Mouse (Mus musculus): ENCODE data around the gene Phc2. TPM values are rescaled to one million over a fixed set of nuclear protein-coding genes. Genes with fewer than 3 reads are reported as not detected.

Phc2 gene
- polyA plus RNA-seq, 1 experiment, result 100 TPM

- H3ac ChIP-seq (ENCODE audit: control insufficient read depth, insufficient read length), result no peak overlapping the region
- H3K4me2 ChIP-seq (ENCODE audit: low read depth), result no peak overlapping the region
- TF ChIP-seq POLR2AphosphoS2 (IDR thresholded peaks at IDR 0.05; ENCODE audit: insufficient read length, low read depth), result no peak
- no peak for TF ChIP-seq USF1 (IDR thresholded peaks at IDR 0.05; ENCODE audit: low read depth)
- no peak for TF ChIP-seq REST (IDR thresholded peaks at IDR 0.05; ENCODE audit: insufficient read depth, insufficient read length)
- TF ChIP-seq MAX (IDR thresholded peaks at IDR 0.05; ENCODE audit: low read depth), result no peak
- no peaks in the 10 kb centered on the region for H3K36me3 ChIP-seq (ENCODE audit: control insufficient read depth, insufficient read depth)
- no peaks in the 10 kb centered on the region for H3K79me2 ChIP-seq (ENCODE audit: control insufficient read depth, insufficient read depth)
- H3K27me3 ChIP-seq (ENCODE audit: control insufficient read depth, insufficient read depth, insufficient read length), result no peaks in the 10 kb centered on the region
- no peak overlapping the region for H3K4me3 ChIP-seq
These were observed 141.1 kb downstream of the Phc2 start for GRCm38 (mm10) chr4:128795596-128795995.

- H3ac ChIP-seq (ENCODE audit: control insufficient read depth, insufficient read length), result no peak overlapping the region
- no peaks in the 10 kb centered on the region for H3K36me3 ChIP-seq (ENCODE audit: control insufficient read depth, insufficient read depth)
- H3K27me3 ChIP-seq (ENCODE audit: control insufficient read depth, insufficient read depth, insufficient read length), result no peaks in the 10 kb centered on the region
- no peak overlapping the region for H3K4me2 ChIP-seq (ENCODE audit: low read depth)
- no peak overlapping the region for H3K4me3 ChIP-seq
- TF ChIP-seq MAX (IDR thresholded peaks at IDR 0.05; ENCODE audit: low read depth) (no peak), REST (IDR thresholded peaks at IDR 0.05; ENCODE audit: insufficient read depth, insufficient read length) (no peak), E2F4 (IDR thresholded peaks at IDR 0.05; ENCODE audit: insufficient read depth) (no peak), CEBPB (IDR thresholded peaks at IDR 0.05; ENCODE audit: insufficient read depth, poor library complexity, severe bottlenecking) (no peak), SRF (IDR thresholded peaks at IDR 0.05; ENCODE audit: control insufficient read depth, insufficient read length, low read depth) (no peak), POLR2AphosphoS2 (IDR thresholded peaks at IDR 0.05; ENCODE audit: insufficient read length, low read depth) (no peak), POLR2A (IDR thresholded peaks at IDR 0.05; ENCODE audit: insufficient read length, low read depth) (no peak), MYOG (IDR thresholded peaks at IDR 0.05; ENCODE audit: control insufficient read depth in 1 of 3, insufficient read depth in 1 of 3, insufficient read length in 2 of 3, low read depth in 2 of 3) (no peak), TCF12 (IDR thresholded peaks at IDR 0.05; ENCODE audit: insufficient read depth, poor library complexity, severe bottlenecking) (no peak), TCF3 (IDR thresholded peaks at IDR 0.05; ENCODE audit: insufficient read length, low read depth) (no peak), USF1 (IDR thresholded peaks at IDR 0.05; ENCODE audit: low read depth) (no peak), MYOD1 (IDR thresholded peaks at IDR 0.05; ENCODE audit: control insufficient read depth in 1 of 3, insufficient read length in 2 of 3, low read depth in 2 of 3) (no peak)
- H3K79me2 ChIP-seq (ENCODE audit: control insufficient read depth, insufficient read depth), result peaks cover 3% of the 10 kb centered on the region
These were observed 142.3 kb downstream of the Phc2 start for GRCm38 (mm10) chr4:128796788-128797187.

- peaks cover 17% of the 10 kb centered on the region for H3K79me2 ChIP-seq (ENCODE audit: control insufficient read depth, insufficient read depth)
- no peak overlapping the region for H3K4me2 ChIP-seq (ENCODE audit: low read depth)
- TF ChIP-seq CEBPB (IDR thresholded peaks at IDR 0.05; ENCODE audit: insufficient read depth, poor library complexity, severe bottlenecking) (no peak), USF1 (IDR thresholded peaks at IDR 0.05; ENCODE audit: low read depth) (no peak), TCF12 (IDR thresholded peaks at IDR 0.05; ENCODE audit: insufficient read depth, poor library complexity, severe bottlenecking) (no peak), MYOG (IDR thresholded peaks at IDR 0.05; ENCODE audit: control insufficient read depth in 1 of 3, insufficient read depth in 1 of 3, insufficient read length in 2 of 3, low read depth in 2 of 3) (no peak), MYOD1 (IDR thresholded peaks at IDR 0.05; ENCODE audit: control insufficient read depth in 1 of 3, insufficient read length in 2 of 3, low read depth in 2 of 3) (no peak), E2F4 (IDR thresholded peaks at IDR 0.05; ENCODE audit: insufficient read depth) (no peak), TCF3 (IDR thresholded peaks at IDR 0.05; ENCODE audit: insufficient read length, low read depth) (no peak)
- no peaks in the 10 kb centered on the region for H3K36me3 ChIP-seq (ENCODE audit: control insufficient read depth, insufficient read depth)
- no peak overlapping the region for H3K4me3 ChIP-seq
- H3K27me3 ChIP-seq (ENCODE audit: control insufficient read depth, insufficient read depth, insufficient read length), result no peaks in the 10 kb centered on the region
- H3ac ChIP-seq (ENCODE audit: control insufficient read depth, insufficient read length), result no peak overlapping the region
These were observed 147.4 kb downstream of the Phc2 start for GRCm38 (mm10) chr4:128801675-128802465.

Other genes starting within 250 kb of the Phc2 start
- gene Zscan20, start 44.6 kb upstream of the Phc2 start, polyA plus RNA-seq (2012; fragmentation: generic; extraction: Trizol), result 2.8 TPM
- gene Tlr12, start 36.1 kb upstream of the Phc2 start, polyA plus RNA-seq (2012; fragmentation: generic; extraction: Trizol), result not detected
- gene A3galt2, start 100.7 kb downstream of the Phc2 start, polyA plus RNA-seq (2012; fragmentation: generic; extraction: Trizol), result 0.13 TPM
- 12.0 TPM for gene Zfp362, start 151.3 kb downstream of the Phc2 start, polyA plus RNA-seq (2012; fragmentation: generic; extraction: Trizol)
- gene Trim62, start 228.9 kb downstream of the Phc2 start, polyA plus RNA-seq (2012; fragmentation: generic; extraction: Trizol), result 0.65 TPM

All from myocyte (in vitro differentiated cells).